Mouse (Mus musculus) left cerebral cortex, adult 11 months (tissue): ENCODE measurements at regions not wholly inside any gene's neighbourhood (a gene's known extent, or its start where the extent isn't known, plus 50 kb on each side); places are given as distances from the start of the nearest gene placed in this dataset.

ENCODE experiments used
- DNase-seq: peaks from one replicate; pipeline ENCODE4 v3.0.0; 2022; ENCODE audit warnings: low spot score

DNA sequence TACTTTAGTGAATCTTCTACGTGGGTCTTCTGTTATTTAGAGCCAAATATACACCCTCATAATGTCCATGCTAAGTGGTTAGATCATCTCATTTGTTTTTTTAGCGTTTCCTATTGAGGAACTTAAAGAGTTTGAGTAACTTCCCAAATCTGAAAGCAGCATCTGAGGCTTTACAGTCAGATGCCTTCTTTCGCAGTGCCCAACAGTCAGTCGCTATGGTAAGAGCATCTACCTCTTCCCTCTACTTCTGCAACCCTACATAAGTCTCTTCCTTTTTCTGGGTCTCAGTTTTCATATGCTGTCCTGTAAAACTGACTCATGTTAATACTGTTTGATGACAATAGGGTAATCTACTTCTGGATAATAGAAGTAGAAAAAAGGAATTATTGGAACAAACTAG, 146.8 kb downstream of the Ktn1 start:
- DNase-seq: no peak

DNA sequence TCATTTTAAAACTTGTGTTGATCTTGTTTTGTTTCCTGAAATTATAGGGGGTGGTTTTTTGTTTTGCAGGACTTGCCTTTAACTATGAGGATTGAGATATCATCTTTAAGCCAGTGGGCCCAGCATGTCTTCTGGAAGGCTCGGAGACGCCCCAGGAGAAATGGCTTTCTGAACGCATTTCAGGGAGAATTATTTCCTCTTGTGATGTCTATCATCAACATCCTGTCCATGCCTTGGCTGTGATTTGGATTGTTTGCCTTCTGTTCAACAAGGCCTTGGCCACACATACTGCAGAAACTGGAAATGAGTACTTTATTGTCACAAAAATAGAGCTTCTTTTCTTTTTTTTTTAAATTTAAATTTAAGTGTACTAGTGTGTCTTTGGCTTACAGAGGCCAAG, 150.0 kb downstream of the Ktn1 start:
- DNase-seq: no peak

- no peak for DNase-seq
These were observed 151.3 kb downstream of the Ktn1 start for GRCm38 (mm10) chr14:47799564-47799963.

- DNase-seq: no peak
These were observed 157.0 kb downstream of the Ktn1 start for GRCm38 (mm10) chr14:47805202-47805601.

DNA sequence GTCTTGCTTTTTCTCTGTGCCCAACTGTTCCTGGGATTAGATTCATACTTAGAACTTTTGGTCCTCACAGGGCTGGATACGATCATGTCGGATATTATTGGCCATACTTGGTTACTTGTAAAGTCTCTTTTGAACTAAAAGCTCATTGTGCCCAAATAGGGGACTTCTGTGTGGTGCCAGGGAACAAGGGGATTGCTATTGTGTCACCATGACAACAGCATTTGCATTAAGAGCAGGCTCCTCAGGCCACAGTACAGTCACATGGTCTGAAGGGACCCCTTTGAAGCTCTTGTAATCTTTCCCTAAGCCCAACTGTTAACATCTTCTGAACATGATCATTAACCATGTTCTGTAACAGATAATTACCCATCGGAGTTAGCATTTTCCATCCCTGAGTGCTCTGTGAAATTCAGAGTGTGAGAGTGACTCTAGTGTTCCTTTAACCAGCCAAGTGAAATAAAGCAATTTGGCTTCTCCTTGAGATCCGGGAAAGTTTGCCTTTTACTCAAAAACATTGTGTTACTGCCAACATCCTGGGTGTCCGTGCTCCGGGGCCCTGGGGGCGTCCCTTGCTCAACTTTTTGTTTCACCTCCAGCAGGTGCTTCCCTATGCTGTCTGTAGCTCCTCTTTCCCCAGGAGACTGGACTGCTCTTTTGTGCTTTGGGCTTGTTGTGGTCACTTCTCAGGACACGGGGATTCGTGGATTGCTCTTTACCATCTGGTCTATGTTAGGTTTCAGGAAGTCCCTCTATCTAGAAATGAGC, 157.7 kb downstream of the Ktn1 start:
- DNase-seq: no peak

GRCm38 (mm10) chr14:47808097-47808910, 160.1 kb downstream of the Ktn1 start:
- DNase-seq: no peak

- DNase-seq: no peak
These were observed 170.0 kb downstream of the Ktn1 start for GRCm38 (mm10) chr14:47818224-47818623.

DNA sequence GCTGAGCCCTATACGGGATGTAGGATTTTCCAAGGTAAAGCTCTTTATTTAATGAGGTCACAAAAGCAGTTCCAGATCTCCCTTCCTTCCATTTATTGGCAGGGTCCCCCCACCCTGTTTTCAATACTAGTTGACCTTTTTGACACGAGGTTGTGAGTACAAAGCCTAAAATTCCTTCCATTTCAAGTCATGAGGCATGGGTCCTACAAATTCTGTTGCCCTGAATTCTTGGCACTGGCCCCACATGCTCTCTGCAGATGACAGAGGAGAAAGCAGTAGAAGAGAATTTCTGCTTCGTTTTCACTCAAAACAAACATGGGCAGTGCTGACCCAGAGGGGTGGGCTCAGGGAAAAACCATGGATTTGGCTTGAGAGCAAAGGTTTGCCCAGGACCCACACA, 170.4 kb downstream of the Ktn1 start:
- no peak for DNase-seq

DNA sequence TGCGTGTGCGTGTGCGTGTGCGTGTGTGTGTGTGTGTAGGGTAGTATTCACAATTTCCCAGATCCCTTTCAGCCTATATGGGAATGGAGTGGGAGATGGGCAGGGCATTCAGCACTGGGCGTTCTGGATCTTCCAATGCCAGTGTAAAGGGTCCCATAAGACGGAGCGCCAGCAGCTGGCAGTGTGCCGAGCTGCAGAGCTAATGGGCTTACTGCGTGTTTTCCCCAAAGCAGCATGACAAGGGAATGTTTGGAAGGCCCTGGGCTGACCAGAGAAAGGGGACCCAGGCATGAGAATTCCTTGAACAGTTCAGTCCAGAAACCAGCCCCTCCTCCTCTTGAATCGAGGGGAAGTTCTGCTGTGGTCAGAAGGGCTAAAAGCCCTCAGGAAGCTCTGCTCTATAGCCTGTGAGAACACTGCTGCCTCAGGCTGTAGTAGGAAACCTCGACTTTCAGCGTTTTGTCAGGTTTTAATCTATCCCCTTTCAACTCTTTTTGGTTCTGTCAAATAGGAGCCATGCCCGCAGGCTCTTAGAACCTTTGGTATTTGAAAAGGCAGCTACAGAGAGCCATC, 172.4 kb downstream of the Ktn1 start:
- no peak for DNase-seq

DNA sequence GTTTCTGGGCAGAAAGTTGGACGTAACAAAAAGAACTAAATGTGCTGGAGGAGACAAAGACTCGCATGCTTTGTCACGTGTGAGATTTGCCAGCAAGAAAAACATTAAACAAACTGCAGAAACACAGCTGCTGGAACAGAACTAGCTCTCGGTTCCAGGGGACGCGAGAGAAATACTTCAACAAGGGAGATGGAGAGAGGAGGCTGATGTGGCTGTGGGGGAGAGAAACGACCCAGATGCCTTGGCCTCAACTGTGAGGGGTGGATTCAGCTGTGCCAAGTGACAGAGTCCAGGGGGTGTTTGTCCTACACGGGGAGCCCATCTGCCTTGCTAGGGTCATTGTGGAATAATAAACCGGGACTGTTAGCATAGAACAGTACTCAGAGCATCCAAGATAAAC, 174.9 kb downstream of the Ktn1 start:
- DNase-seq: no peak

GRCm38 (mm10) chr14:47823696-47824095, 175.4 kb downstream of the Ktn1 start:
- DNase-seq: no peak

DNA sequence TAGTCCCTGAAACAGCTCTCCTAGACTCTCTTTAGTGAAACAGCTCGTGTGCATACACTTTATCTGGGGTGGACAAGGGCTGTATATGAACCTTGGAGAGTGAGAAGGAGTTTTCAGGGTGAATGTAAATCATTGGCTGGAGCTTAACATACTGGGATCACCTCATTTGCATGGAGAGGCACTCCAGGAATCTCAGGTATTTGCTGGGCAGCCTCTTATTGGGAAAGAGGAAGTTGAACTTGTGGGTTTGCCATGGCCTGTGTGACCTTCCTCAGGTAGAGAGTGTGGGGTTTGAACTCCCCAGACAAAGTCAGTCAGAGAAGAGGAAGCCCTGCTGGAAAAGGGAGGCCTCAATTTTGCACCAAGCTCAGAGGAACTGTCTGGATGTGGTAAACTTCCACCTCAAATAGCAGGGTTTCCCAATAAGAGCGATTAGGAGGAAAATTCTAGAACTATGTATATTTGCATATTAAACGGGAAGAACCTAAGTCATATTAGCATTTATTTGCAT, 177.3 kb downstream of the Ktn1 start:
- no peak for DNase-seq

GRCm38 (mm10) chr14:47826545-47826944, 178.3 kb downstream of the Ktn1 start:
- no peak for DNase-seq

GRCm38 (mm10) chr14:47827623-47828022, 179.4 kb downstream of the Ktn1 start:
- DNase-seq: no peak

DNA sequence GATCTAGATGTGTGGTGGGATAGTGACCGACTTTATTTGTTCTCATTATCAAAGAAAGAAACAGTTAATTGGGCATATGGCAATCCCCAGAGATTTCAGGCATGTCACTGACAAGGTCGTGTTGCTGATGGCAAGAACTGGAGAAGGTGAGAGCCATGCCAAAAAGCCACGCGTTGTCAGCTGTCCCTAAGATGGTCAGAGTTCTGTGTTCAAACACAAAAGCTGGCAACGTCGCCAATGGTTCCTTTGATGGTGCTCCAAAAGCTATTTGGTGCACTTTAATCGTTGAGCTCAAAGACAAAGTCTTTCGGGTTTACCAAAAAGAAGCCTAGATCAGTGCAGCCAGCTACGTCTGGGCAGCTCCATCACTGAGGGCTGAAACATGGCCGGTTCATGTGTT, 185.4 kb downstream of the Ktn1 start:
- no peak for DNase-seq

DNA sequence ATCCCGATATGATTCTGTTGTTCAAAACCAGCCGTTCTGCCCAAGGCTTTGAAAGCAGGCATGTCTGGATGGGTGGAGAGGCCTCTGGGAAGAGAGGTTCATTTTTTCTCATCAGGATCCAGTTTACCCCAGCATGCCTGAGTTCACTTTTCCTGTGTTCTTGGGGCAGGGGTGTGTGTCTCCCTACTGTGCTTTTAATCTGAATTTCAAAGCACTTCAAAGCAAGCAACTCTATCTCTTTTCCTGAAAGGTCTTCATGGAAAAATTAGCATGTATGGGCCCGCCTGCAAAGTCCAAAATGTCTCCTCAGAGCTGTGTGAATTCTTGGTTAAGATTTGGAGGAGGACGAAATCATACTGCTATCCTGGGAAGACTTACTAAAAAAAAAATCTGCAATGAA, 187.2 kb downstream of the Ktn1 start:
- no peak for DNase-seq

DNA sequence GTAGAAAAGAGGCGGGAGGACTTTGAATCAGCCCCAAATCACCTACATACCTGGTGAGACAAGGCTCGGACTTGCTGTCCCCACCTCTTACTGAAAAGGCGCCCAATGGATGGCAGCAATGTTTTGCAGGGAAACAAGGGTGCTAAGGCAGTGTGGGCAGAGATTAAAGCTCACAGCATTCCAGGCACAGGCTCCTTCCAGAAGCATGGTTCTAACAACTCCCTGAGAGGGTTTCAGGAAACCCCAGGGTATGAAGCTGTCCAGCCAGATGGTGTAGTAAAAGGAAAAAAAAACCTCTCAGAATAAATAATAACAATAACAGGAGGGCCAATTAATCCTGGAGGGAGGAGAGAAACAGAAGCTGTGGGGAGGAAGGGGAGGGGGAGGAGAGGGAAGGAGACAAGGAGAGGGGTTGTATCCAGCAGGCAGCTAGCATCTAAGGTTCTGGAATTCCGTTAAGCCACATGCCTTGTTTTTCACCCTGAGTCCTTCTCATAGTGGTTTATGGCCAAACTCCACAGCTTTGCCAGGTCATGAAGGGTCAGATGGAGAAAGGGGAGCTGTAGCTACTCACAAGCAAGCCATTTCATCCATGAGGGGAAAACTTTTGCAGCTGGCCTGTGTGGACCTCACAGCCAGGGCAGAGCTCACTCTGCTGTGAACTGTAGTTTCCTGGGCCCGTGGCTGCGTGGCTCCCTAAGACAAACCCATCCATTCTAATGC, 191.4 kb downstream of the Ktn1 start:
- DNase-seq: no peak

DNA sequence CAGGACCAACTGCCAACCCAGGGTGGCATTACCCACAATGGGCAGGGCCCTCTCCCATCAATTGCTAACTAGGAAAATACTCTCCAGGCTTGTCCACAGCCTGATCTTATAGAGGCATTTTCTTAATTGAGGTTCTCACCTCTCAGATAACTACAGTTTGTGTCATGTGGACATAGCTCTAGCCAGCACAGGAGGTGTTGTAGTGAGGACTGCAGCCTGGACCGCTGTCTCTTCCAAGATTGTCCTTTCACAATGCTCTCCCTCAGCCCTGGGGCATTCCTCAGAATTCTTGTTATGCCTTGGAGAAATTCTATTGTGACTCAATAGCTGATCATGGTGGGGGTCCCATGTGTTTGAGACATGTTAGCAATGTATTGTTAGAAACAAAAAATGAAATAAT, 196.1 kb downstream of the Ktn1 start:
- no peak for DNase-seq

DNA sequence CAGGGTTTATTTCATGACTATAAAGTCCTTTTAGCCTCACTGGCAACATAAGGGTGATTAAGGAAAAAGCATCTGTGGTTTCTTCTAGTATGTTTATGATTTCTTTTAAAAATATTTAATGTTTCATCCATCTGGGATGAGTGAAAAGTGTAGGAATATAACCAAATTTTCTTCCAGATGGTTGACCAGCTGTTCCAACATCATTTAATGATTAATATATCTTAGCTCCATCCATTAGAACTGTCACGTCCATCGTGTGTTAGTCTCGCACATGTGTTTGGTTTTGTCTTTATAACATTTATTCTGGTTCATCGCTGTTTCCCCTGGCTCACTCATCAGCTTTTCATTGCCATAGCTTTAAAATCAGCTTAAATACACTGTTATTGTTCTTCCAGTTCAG, 200.6 kb downstream of the Ktn1 start:
- DNase-seq: no peak

- no peak for DNase-seq
These were observed 208.1 kb downstream of the Ktn1 start for GRCm38 (mm10) chr14:47856280-47856765.

DNA sequence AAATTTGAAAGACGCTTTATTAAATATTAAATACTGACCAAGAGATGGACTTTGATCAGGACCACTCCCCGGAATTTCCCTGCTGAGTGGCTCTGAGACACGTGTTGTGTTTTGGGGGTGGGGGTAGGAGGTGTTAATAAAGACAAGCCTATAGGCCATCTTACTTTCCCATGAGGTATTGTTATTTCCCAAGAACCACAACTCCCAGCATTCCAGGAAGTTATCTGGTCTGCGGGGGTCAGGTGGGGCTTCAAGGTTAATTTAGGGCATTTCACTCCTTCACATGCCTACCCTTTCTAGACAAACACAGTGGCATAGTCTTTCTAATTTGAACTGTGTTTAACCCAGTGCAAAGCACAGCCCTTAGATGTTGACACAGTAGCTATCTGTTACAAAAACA, 209.0 kb downstream of the Ktn1 start:
- DNase-seq: no peak
